Mouse (Mus musculus) skeletal muscle tissue, adult 2 months (tissue): ENCODE data around the gene Sfi1.
"Not testable (repeated sequence)": the region's sequence is repeated elsewhere in the genome, so short reads cannot be mapped to it uniquely, and the experiment has no call there.

Experiments
- DNase-seq: peaks from one replicate; pipeline ENCODE4 v3.0.0-alpha.2; 2012; ENCODE audit warnings: low read depth, low spot score

The Sfi1 gene

GRCm38 (mm10) chr11:3104501-3105260 is 88.6 kb downstream of the Sfi1 start:
- not testable (repeated sequence) for DNase-seq

GRCm38 (mm10) chr11:3103619-3104164 is 89.6 kb downstream of the Sfi1 start:
- DNase-seq, result no peak

GRCm38 (mm10) chr11:3102626-3103025 is 90.6 kb downstream of the Sfi1 start:
- not testable (repeated sequence) for DNase-seq

GRCm38 (mm10) chr11:3101875-3102494 is 91.3 kb downstream of the Sfi1 start:
- DNase-seq, result no peak

GRCm38 (mm10) chr11:3101072-3101874 is 92.0 kb downstream of the Sfi1 start:
- DNase-seq, result no peak

GRCm38 (mm10) chr11:3100066-3100645 is 93.1 kb downstream of the Sfi1 start:
- peak; percentile 44 for DNase-seq
